Mouse (Mus musculus): ENCODE data around the gene Ms4a6d. TPM values are rescaled to one million over a fixed set of nuclear protein-coding genes. Genes with fewer than 3 reads are reported as not detected.

Gene Ms4a6d
- polyA plus RNA-seq (2021): 0.35 TPM

DNA sequence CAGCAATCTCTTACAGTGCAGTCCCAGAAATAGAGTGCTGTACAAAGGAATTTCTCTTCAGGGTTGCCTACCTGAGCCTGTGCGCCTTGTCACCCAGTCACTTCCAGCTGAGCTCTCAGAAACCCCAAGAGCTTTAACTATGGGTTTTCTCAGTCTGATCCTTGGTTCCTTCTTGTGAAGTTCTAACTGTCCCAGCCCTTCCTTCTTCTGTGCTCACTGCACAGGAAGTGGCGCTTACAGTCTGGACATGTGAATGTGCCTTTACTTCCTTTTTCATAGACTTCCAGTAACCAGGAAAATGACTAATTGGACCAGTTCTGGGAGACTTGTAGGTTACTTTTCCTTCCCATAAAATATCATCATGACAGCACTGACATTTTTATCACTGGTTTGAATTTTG, at the start of gene Ms4a6d:
Gene Ms4a6d (minus strand): TSS at position 247 of the 400 bp plus-strand sequence.
- in situ Hi-C loops (cut with MboI; ENCODE audit: low pct_unique_long_range_greater_than_20kb): loop anchor here (5.0 to 10.0 kb wide), 3 partner anchors 163 to 410 kb away; no protein-coding TSS in a partner anchor
- no peaks in the 10 kb centered on the region for H3K27me3 ChIP-seq
- POLR2A ChIA-PET: no interaction called here
- DNase-seq (ENCODE audit: low read depth, low spot score): no peak
- CTCF ChIA-PET: interaction anchor here (3.8 to 5.0 kb wide), 2 partner anchors 164 to 245 kb away, joined by 16 to 31 read pairs; no protein-coding TSS in a partner anchor
- TF ChIP-seq CTCF (IDR thresholded peaks at IDR 0.05): no peak
- no peak for ATAC-seq

DNA sequence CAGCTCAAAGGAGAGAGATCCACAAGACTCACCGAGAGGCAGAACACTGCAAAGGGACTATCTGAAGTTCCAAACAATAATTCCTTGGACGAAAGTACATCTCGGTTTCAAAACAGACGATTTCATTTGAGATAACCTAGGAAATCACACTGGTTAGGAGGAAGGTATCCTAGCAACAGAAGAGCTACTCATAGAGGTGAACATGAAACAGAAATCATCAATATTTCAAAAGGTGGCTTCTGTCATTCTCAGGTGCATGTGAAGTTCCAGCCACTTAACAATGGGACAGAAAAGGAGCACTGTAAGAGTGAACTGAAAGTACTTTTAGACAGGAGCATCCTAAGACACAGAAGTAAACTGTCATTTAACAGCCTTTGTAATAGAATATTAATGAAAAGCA, 44.9 kb upstream of the Ms4a6d start:
- no peak for DNase-seq (ENCODE audit: low read depth, low spot score)
- CTCF ChIA-PET: interaction anchor here (1.5 to 2.6 kb wide), 2 partner anchors 9 to 10 kb away, joined by 3 to 6 read pairs; partner anchors contain the start of gene Ms4a3
- TF ChIP-seq CTCF (IDR thresholded peaks at IDR 0.05): no peak
- H3K27me3 ChIP-seq: no peaks in the 10 kb centered on the region
- POLR2A ChIA-PET: no interaction called here
- no peak for ATAC-seq
- in situ Hi-C loops (cut with MboI; ENCODE audit: low pct_unique_long_range_greater_than_20kb): no loop called here

DNA sequence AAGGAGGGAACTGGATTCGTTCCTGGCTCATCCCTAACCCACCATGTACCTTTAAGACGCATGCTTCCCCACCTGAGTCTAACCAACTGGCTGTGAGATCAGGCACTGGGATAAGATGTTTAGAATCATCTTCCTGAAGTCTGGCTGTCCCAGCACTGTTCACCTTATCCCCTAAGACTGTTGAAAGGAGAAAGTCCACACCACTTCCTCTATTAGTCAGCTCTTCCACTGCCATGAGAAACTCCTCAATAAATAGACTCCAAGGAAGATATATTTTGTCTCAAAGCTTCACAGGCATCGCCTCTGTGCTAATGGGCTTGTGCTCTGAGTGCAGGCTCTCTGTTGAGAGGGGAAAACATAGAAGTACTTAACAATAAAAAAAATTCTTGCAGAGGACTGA, 41.5 kb upstream of the Ms4a6d start:
- DNase-seq (ENCODE audit: low read depth, low spot score): no peak
- TF ChIP-seq CTCF (IDR thresholded peaks at IDR 0.05): no peak
- ChIA-PET CTCF (interaction anchor here (0.9 kb wide), 1 partner anchor 11 kb away, joined by 3 read pairs; no protein-coding TSS in a partner anchor), POLR2A (no interaction called here)
- in situ Hi-C loops (cut with MboI; ENCODE audit: low pct_unique_long_range_greater_than_20kb): no loop called here
- no peaks in the 10 kb centered on the region for H3K27me3 ChIP-seq
- no peak for ATAC-seq

DNA sequence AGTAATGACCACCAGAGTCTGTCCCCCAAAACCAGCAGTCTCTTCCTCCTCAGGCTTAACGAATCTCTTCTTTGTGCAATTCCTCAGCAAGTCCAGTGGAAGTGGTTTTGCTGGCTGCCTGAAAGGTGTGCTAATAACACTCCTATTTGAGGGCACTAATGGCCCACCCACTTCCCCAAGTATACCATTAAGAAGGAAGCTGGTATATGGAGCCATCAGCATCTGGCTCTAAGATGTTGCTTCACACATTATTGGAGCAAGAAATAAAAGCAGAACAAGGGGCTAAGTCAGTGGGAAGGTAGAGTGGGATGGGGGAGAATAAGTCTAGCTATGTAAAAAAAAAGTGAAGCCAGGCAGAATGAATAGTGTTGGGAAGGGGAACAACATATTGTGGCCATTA, 36.1 kb upstream of the Ms4a6d start, which contains the start of gene Ms4a3:
Gene Ms4a3 (minus strand): TSS at position 120 of the 400 bp plus-strand sequence.
- TF ChIP-seq CTCF (IDR thresholded peaks at IDR 0.05): no peak
- ChIA-PET CTCF (interaction anchor here (1.3 kb wide), 1 partner anchor 8 kb away, joined by 3 read pairs; no protein-coding TSS in a partner anchor), POLR2A (no interaction called here)
- in situ Hi-C loops (cut with MboI; ENCODE audit: low pct_unique_long_range_greater_than_20kb): no loop called here
- no peak for ATAC-seq
- DNase-seq (ENCODE audit: low read depth, low spot score): no peak
- H3K27me3 ChIP-seq: no peaks in the 10 kb centered on the region

DNA sequence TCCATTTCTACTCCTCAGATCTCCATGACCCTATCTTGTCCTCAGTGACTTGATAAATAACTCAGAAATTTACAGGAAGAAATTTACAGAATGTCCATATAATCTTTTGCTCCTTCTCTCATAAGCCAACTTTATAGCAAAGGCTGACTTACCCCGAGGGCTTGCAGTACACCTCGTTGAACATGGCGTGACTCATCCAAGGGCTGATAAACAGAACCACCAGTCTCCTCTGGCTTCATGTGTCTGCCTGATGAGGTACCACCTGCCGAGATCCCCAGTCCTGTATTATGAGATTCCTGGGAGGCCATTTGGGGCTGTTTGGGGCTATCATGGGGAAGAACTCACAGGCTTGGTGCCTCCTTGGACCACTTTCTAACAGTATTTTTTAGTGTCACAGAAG, 34.4 kb upstream of the Ms4a6d start:
- no peaks in the 10 kb centered on the region for H3K27me3 ChIP-seq
- in situ Hi-C loops (cut with MboI; ENCODE audit: low pct_unique_long_range_greater_than_20kb): no loop called here
- TF ChIP-seq CTCF (IDR thresholded peaks at IDR 0.05): no peak
- ChIA-PET POLR2A (no interaction called here), CTCF (interaction anchor here (1.0 kb wide), 1 partner anchor 26 kb away, joined by 3 read pairs; no protein-coding TSS in a partner anchor)
- peak; percentile 91 for ATAC-seq
- DNase-seq (ENCODE audit: low read depth, low spot score): no peak

DNA sequence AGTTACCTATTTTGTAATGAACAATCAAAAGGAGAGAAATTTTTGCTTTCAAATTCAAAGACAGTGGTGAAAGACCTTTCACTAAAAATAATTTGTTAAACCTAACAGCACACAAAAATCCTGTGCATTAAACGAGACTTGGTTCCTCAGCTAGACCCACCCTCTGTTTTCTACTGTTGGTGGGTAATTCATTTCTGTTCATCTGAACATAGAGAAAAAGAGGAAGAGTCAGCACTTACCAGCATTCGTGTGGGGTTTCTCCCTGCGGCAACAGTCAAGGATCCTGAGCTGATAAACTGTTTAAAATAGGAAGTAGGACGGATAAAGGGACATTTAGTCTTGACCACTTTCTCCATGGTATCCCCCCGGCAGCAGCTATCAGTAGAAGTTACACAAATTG, 30.9 kb upstream of the Ms4a6d start:
- DNase-seq (ENCODE audit: low read depth, low spot score): no peak
- POLR2A ChIA-PET: no interaction called here
- in situ Hi-C loops (cut with MboI; ENCODE audit: low pct_unique_long_range_greater_than_20kb): no loop called here
- no peak for ATAC-seq
- TF ChIP-seq CTCF (IDR thresholded peaks at IDR 0.05): no peak
- CTCF ChIA-PET: no interaction called here
- no peaks in the 10 kb centered on the region for H3K27me3 ChIP-seq

DNA sequence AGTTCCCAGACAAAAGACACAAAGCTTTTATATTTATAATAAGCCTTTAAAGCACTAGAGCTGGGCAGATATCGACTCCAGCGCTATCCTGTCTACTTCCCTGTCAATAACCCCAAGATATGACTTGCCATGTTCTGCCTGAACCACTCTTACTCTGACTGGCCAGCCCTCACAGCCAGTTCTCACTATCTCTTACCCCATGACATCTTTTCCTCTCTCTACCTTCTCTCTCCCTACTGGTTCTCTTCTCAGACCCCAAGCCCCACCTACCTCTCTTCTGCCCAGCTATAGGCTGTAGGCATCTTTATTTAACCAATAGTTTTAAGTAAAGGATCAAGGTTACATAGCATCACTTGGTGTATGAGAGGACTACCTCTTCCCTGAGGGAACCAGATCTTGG, 29.7 kb upstream of the Ms4a6d start:
- no peak for TF ChIP-seq CTCF (IDR thresholded peaks at IDR 0.05)
- in situ Hi-C loops (cut with MboI; ENCODE audit: low pct_unique_long_range_greater_than_20kb): no loop called here
- CTCF ChIA-PET: interaction anchor here (0.7 to 1.8 kb wide), 2 partner anchors 9 to 28 kb away, joined by 3 to 4 read pairs; no protein-coding TSS in a partner anchor
- no peak for DNase-seq (ENCODE audit: low read depth, low spot score)
- POLR2A ChIA-PET: interaction anchor here (0.6 kb wide), 1 partner anchor 1065 kb away, joined by 3 read pairs; no protein-coding TSS in a partner anchor
- no peaks in the 10 kb centered on the region for H3K27me3 ChIP-seq
- no peak for ATAC-seq

DNA sequence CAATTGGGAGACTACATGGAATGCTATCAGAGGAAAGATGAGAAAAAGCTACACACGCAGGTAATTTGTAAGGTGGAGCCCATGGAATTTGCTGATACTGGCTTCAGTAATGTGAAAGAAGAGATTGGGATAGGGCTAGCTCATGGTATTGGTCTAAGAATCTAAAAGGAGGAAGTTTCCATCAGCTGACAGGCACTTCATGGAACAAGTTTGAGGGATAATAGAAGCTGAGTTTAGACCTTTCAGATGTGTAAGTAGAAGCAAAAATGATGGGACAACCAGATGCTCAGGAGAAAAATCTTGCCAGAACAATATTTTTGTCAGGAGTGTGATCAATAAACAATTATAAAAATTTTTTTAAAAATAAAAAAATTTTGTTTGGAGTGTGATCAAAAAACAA, 29.1 kb upstream of the Ms4a6d start:
- TF ChIP-seq CTCF (IDR thresholded peaks at IDR 0.05): no peak
- POLR2A ChIA-PET: interaction anchor here (0.7 kb wide), 1 partner anchor 202 kb away, joined by 3 read pairs; no protein-coding TSS in a partner anchor
- ATAC-seq (no peak), DNase-seq (ENCODE audit: low read depth, low spot score) (no peak)
- no peaks in the 10 kb centered on the region for H3K27me3 ChIP-seq
- in situ Hi-C loops (cut with MboI; ENCODE audit: low pct_unique_long_range_greater_than_20kb): no loop called here
- CTCF ChIA-PET: interaction anchor here (1.8 kb wide), 1 partner anchor 10 kb away, joined by 4 read pairs; no protein-coding TSS in a partner anchor

DNA sequence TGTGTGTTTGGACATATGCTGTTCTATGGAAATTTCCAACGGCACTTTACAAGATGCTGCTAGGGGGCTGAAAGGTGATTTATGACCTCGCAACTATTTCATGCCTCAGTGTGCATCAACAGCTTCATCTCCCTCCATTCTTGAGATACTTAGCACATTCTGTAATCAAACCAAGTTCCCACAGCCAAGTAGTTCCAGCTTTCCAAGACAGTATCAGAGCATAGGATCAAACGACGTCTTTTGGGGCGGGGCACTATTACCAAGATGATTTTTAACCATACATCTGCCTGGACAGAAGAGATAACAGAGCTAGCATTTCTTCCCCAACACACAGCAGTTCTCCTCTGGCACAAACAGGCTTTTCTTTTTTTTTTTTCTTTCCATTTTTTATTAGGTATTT, 20.6 kb upstream of the Ms4a6d start:
- in situ Hi-C loops (cut with MboI; ENCODE audit: low pct_unique_long_range_greater_than_20kb): no loop called here
- TF ChIP-seq CTCF (IDR thresholded peaks at IDR 0.05): no peak
- POLR2A ChIA-PET: interaction anchor here (0.5 to 0.6 kb wide), 2 partner anchors 15 to 100 kb away, joined by 3 read pairs; no protein-coding TSS in a partner anchor
- CTCF ChIA-PET: interaction anchor here (0.8 to 2.4 kb wide), 2 partner anchors 12 to 18 kb away, joined by 3 to 6 read pairs; no protein-coding TSS in a partner anchor
- ATAC-seq: peak; percentile 84
- DNase-seq (ENCODE audit: low read depth, low spot score): no peak
- no peaks in the 10 kb centered on the region for H3K27me3 ChIP-seq

DNA sequence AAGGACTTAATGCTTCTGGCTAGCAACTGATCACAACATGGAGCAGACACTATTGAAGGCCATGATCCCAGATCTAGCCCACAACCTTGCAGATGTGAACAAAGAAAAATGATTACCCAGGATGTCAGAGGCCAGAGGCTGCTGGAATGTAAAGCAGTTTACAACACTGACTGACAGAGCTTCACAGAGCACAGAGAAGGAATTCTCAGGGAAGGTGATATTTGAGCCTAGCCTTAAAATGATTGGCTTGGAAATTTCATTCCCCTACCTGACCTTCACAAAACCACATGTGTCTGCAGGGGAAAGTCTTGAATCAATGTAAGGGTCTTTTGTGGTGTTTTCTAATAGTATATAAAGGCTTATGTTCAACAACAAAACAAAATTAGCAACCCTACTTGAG, 20.2 kb upstream of the Ms4a6d start:
- in situ Hi-C loops (cut with MboI; ENCODE audit: low pct_unique_long_range_greater_than_20kb): no loop called here
- TF ChIP-seq CTCF (IDR thresholded peaks at IDR 0.05): no peak
- no peaks in the 10 kb centered on the region for H3K27me3 ChIP-seq
- peak; percentile 58 for ATAC-seq
- ChIA-PET CTCF (interaction anchor here (1.3 to 2.4 kb wide), 3 partner anchors 13 to 143 kb away, joined by 3 to 6 read pairs (median 4); no protein-coding TSS in a partner anchor), POLR2A (interaction anchor here (0.5 kb wide), 1 partner anchor 15 kb away, joined by 3 read pairs; no protein-coding TSS in a partner anchor)
- DNase-seq (ENCODE audit: low read depth, low spot score): no peak

DNA sequence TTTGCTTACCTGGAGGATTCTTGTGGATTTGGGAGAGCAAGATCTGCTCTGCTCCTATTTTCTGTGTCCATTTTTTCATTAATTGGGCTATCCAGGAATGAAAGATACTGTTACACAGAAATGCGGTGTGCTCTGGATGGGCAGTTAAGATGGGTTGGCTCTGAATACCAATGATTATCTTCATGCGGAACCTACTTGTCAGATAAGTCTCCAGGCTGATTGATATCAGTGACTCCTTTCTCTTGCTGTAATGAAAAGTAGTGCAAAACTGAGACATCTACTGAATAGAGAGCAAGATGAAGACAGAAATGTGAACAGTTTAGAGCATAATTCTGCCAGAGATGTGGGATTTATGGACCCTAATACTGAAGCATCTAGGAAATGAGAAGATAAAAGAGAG, 18.9 kb upstream of the Ms4a6d start, which contains the start of gene Ms4a2:
Gene Ms4a2 (minus strand): TSS at position 169 of the 400 bp plus-strand sequence.
- in situ Hi-C loops (cut with MboI; ENCODE audit: low pct_unique_long_range_greater_than_20kb): no loop called here
- no peak for TF ChIP-seq CTCF (IDR thresholded peaks at IDR 0.05)
- ATAC-seq: peak; percentile 27
- ChIA-PET POLR2A (no interaction called here), CTCF (interaction anchor here (1.3 to 1.7 kb wide), 3 partner anchors 9 to 144 kb away, joined by 3 to 4 read pairs (median 3); no protein-coding TSS in a partner anchor)
- no peaks in the 10 kb centered on the region for H3K27me3 ChIP-seq
- no peak for DNase-seq (ENCODE audit: low read depth, low spot score)
